Mouse (Mus musculus): ENCODE measurements at regions not wholly inside any gene's neighbourhood (a gene's known extent, or its start where the extent isn't known, plus 50 kb on each side); places are given as distances from the start of the nearest gene placed in this dataset.
A peak's percentile ranks its signal among the peaks of the same experiment; 100 is the strongest.
"Not testable (repeated sequence)": the region's sequence is repeated elsewhere in the genome, so short reads cannot be mapped to it uniquely, and the experiment has no call there.

DNA sequence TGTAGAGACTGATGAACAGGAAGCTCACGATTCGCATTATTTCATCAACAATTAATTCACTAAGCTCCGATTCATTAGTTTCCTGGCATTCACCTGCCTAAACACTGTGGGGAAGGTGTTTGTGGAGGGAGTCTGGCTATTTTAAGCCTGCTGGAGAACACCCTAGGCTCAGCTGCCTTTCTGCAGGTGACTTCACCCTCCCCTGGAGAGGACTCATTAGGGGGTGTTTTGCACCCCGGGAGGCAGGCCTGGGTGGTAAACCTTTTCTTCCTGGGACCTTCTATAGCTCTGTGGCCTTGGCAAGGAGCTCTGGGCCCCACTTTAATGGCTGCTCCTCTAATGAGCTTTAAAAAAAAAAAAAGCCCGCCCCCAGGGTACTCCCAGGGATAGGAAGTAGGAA, 55.4 kb upstream of the Bnc1 start:
- no peak for DNase-seq (ENCODE audit: low spot score in 2 of 2)

GRCm38 (mm10) chr7:82053411-82053810, 61.3 kb upstream of the Bnc1 start:
- no peak for DNase-seq (ENCODE audit: low spot score in 2 of 2)

GRCm38 (mm10) chr7:82056551-82057230, 64.6 kb upstream of the Bnc1 start:
- DNase-seq (ENCODE audit: low spot score in 2 of 2), result no peak

DNA sequence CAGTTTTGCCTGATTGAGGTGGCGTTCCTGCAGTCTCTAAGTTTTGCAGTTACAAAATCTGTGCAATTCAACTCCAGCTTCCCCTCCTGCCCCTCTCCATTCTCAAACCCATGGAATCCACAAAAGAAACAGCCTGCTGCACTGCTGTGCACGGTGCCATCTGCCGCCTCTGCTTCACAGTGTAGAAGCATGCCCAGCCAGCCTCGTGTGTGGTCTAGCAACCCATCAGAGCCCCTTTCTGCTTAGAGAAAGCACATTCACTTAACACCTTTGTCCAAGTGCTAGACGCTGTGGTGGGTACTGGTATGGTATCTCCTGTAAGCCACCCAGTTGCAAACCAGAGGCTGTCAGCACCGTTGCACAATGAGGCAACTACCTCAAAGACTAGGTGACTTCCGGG, 71.3 kb upstream of the Bnc1 start:
- no peak for DNase-seq (ENCODE audit: low spot score in 2 of 2)

DNA sequence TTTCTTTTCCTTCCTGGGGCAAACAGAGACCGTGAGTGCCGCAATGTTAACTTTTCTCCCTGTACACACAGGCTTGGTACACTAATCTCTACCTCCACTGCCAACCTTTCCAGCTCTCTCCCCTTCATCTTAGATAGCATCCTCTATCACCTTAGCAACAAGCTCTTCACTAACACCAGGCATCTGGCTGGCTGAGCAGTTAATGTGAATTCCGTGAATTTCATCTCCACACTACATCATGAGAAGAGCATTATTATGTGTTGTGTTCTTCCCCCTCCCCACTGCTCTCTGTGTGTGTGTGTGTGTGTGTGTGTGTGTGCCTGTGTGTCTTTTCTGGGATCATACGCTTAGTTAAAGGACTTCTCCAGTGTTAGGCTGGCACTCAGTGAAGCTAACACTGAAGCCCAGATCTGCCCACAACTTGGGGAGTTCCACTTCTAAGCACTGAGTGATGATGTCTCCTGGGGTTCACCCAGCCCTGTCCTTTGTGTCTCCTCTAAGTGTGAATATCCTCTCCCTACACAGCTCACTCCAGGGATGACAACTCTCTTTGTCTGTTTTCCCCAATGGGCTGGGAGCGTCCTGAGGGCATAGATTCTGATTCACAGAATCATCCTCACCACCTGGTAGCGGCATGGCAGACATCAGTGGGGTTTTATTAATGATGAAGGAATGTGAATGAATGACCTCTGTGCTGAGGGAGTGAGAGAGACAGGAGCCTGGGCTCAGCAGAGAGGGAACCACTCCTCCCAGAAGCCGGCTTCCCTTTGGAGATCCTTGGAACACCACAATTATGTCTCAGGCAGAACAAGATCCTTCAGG, 77.7 kb upstream of the Bnc1 start:
- DNase-seq (ENCODE audit: low spot score in 2 of 2), result no peak

GRCm38 (mm10) chr7:82070946-82071727, 79.0 kb upstream of the Bnc1 start:
- DNase-seq (ENCODE audit: low spot score in 2 of 2), result no peak

DNA sequence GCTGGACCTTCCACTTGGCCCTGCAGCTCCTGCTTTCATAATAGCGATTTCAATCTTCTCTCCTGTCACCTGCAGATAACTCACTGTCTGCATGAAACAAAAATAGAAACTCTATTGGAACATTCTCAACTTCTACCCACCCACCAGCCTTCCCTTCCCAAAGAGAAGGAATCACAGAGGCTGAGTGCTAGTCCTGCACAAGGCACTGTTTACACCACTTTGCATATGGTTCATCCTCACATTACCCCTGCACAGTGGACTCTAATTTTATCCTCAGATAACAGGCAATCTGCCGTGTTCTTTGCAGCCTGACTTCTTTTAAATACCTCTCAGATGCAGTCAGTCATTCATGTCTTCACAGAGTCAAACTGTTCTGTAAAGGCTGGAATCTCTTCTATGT, 83.3 kb upstream of the Bnc1 start:
- no peak for DNase-seq (ENCODE audit: low spot score in 2 of 2)

DNA sequence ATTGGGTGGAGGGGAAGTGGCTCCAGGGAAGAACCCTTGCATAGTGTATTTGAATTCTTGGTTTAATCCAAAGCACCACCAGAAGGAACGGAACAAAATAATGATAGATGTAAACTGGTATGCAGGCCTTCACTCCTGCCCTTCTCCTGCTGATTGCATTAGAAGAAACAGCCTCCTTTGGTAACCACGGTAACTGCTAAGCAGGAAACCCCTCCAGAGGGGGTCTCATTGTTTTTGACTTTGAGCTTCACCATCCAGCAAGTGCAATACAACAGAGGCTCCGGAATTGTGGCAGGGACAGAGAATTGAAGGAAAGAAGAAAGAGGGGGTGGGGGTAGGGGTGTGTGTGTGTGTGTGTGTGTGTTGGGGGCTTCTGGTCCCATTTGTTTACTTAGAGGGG, 89.8 kb upstream of the Bnc1 start:
- DNase-seq (ENCODE audit: low spot score in 2 of 2), result no peak

- DNase-seq (ENCODE audit: low spot score in 2 of 2), result no peak
Observed at GRCm38 (mm10) chr7:82082883-82083282, 90.8 kb upstream of the Sh3gl3 start.

- DNase-seq (ENCODE audit: low spot score in 2 of 2), result no peak
Observed at GRCm38 (mm10) chr7:82084473-82084872, 89.2 kb upstream of the Sh3gl3 start.

- no peak for DNase-seq (ENCODE audit: low spot score in 2 of 2)
Observed at GRCm38 (mm10) chr7:82085205-82085604, 88.4 kb upstream of the Sh3gl3 start.

DNA sequence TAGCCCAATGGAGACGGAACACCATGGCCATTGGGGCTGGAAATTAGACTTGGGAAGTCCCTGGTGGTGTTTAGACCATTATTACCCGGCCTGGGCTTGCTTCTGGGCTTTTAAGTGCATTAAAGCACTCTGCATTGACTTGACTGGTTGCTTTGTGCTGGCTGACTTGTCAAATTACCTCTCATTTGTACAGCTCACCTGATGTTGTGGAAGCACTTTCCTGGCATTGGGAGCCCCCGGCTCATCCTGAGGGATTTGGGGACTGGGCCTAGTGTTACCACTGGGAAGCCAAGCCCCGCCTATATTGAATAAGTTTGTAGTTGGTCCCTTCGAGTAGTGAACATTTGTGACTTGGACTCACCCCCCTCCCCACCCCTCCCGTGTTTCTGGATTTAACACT, 75.5 kb upstream of the Sh3gl3 start:
- no peak for DNase-seq (ENCODE audit: low spot score in 2 of 2)

GRCm38 (mm10) chr7:82101314-82101713, 72.3 kb upstream of the Sh3gl3 start:
- no peak for DNase-seq (ENCODE audit: low spot score in 2 of 2)

DNA sequence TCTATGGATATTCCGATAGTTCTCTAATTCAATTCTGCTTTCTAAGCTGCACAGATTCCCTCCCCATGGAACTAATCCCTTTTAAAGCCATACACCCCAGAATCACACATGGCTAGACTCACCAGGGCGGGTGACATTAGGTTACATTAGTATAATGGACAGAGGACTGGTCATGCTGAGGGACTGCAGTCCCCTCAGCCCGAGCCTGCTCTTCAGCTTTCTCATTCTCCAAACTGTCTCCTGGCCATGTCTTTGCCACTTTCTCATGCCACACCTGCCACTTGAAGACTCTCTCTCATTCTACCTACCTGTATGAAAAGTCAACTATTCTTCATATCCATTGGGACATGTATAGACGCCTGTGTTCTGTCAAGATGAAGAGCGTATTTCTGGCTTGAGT, 68.0 kb upstream of the Sh3gl3 start:
- no peak for DNase-seq (ENCODE audit: low spot score in 2 of 2)

- not testable (repeated sequence) for DNase-seq (ENCODE audit: low spot score in 2 of 2)
Observed at GRCm38 (mm10) chr7:82109141-82109540, 64.5 kb upstream of the Sh3gl3 start.

GRCm38 (mm10) chr7:82109550-82109949, 64.1 kb upstream of the Sh3gl3 start:
- DNase-seq (ENCODE audit: low spot score in 2 of 2), result no peak

DNA sequence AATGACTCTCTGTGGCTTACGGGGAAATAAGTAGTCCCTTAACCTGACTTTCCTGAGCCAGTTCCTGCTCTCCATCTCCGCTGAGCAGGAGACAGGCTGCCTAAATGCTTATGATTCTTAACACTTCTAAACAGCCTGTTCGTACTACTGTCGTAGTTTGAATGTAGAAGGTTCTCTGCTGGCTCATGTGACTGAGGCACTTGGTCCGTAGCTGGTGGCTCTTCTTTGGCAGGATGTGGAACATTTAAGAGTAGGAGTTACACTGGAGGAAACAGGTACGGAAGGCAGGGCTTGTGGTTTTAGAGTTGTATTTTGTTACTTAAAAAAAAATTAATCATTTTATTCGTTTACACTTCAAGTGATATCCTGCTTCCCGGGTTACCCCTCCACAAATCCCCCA, 63.7 kb upstream of the Sh3gl3 start:
- DNase-seq (ENCODE audit: low spot score in 2 of 2), result no peak

- DNase-seq (ENCODE audit: low spot score in 2 of 2), result no peak
Observed at GRCm38 (mm10) chr7:82112046-82112445, 61.6 kb upstream of the Sh3gl3 start.

GRCm38 (mm10) chr7:82115646-82116045, 58.0 kb upstream of the Sh3gl3 start:
- DNase-seq (ENCODE audit: low spot score in 2 of 2), result no peak

DNA sequence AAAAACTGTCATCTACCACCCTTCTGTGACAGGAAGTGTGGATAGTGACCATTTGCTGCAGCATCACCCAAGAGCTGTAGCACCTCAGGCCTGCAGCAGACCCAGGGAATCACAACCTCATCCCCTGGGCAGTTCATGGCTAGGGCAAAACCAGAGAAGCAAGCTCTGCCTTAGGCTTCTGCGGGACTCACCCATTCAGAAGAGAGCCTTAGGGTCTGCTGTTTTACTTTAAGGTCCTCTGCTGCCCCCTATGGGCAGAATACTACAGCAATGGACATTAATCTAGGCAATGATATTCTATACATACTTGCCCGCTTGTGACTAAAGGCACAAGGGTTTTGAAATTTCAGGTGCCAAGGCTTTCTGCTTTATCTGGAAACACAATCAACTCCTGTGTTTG, 54.4 kb upstream of the Sh3gl3 start:
- peak; percentile 66 to 87 for DNase-seq (ENCODE audit: low spot score in 2 of 2)

DNA sequence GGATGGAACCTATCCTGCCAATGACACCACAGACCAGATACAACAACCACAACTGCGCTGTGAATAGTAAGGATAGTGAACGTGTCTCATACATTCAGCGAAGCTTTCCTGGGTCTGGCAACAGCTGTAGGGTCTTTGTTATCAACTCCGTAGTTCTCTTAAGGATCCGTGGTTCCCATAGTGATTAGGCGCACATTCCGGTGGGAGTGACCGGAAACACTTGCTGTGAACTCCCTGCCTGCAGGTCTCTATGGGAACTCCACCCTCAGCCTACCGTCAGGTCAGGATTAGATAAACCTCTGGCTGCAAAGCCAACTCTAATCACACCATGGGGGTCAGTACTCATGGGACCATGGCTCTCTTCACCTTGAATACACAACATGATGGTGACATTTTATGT, 53.8 kb upstream of the Sh3gl3 start:
- DNase-seq (ENCODE audit: low spot score in 2 of 2), result no peak

GRCm38 (mm10) chr7:82121746-82122145, 51.9 kb upstream of the Sh3gl3 start:
- DNase-seq (ENCODE audit: low spot score in 2 of 2), result peak; percentile 63 to 77
